Mouse (Mus musculus) kidney, postnatal 0 days (tissue): ENCODE results near the gene Pyroxd2. TPM values are rescaled to one million over a fixed set of nuclear protein-coding genes. Genes with fewer than 3 reads are reported as not detected.

Source experiments
- ATAC-seq: fragments of 200-750 bp; cut with Nextera tagmentation; replicated peaks from 2 replicates; pipeline ENCODE4 v1.8.0; 2017; ENCODE audit warnings: low read depth, moderate number of reproducible peaks, moderate TSS enrichment, moderate library complexity; ENCODE audit not compliant: low FRiP score
- DNase-seq: peaks from one replicate; pipeline ENCODE4 v3.0.0-alpha.2; 2016; ENCODE audit warnings: low spot score
- H3K27ac ChIP-seq: fragments of 300-500 bp; sonication (generic); 2 replicates; pipeline ENCODE4 v1.5.1; 2014; ENCODE audit warnings: mild to moderate bottlenecking
- H3K27me3 ChIP-seq: fragments of 300-500 bp; sonication (generic); 2 replicates; pipeline ENCODE4 v1.6.1; 2014; ENCODE audit warnings: low read length, mixed read lengths; ENCODE audit not compliant: insufficient read depth
- H3K36me3 ChIP-seq: fragments of 300-500 bp; sonication (generic); 2 replicates; pipeline ENCODE4 v1.6.1; 2014; ENCODE audit warnings: low read length, mixed read lengths; ENCODE audit not compliant: insufficient read depth
- H3K4me1 ChIP-seq: fragments of 300-500 bp; sonication (generic); replicated peaks from 2 replicates; pipeline ENCODE4 v1.6.1; 2014; ENCODE audit warnings: antibody characterized with exemption, low read length, mixed read lengths; ENCODE audit not compliant: insufficient read depth
- H3K4me2 ChIP-seq: fragments of 300-500 bp; sonication (generic); 2 replicates; pipeline ENCODE4 v1.6.1; 2014; ENCODE audit warnings: mild to moderate bottlenecking, low read length, moderate library complexity, mixed read lengths
- H3K4me3 ChIP-seq: fragments of 300-500 bp; sonication (generic); replicated peaks from 2 replicates; pipeline ENCODE4 v1.5.1; 2014; ENCODE audit warnings: low read depth, low read length
- H3K9ac ChIP-seq: fragments of 300-500 bp; sonication (generic); 2 replicates; pipeline ENCODE4 v1.6.1; 2014; ENCODE audit warnings: low read depth, low read length
- H3K9me3 ChIP-seq: fragments of 300-500 bp; sonication (generic); replicated peaks from 2 replicates; pipeline ENCODE4 v1.6.1; 2016; ENCODE audit warnings: low read length, inconsistent platforms, mixed read lengths
- CTCF ChIP-seq: IDR thresholded peaks from 2 replicates; pipeline ENCODE4 v1.5.1; 2016; ENCODE audit warnings: antibody characterized with exemption, low read depth, mild to moderate bottlenecking, moderate library complexity
- WGBS: fragments of 180-500 bp; shearing (Covaris S2); extraction: QIAGEN DNeasy Blood & Tissue Kit; methylation state at CpG from one replicate; pipeline ENCODE4 v1.1.7; 2014; 5-methylcytosine and 5-hydroxymethylcytosine counted together
- polyA plus RNA-seq: library from polyadenylated mRNA; unstranded; fragments of >200 nt; fragmentation: Nextera tagmentation; extraction: Ambion mirVana; gene quantifications from 2 replicates; pipeline ENCODE4 v1.2.1, GENCODE M21; 2015

The Pyroxd2 gene
- polyA plus RNA-seq, 1 experiment from 2014 or later: 11.0 TPM

DNA sequence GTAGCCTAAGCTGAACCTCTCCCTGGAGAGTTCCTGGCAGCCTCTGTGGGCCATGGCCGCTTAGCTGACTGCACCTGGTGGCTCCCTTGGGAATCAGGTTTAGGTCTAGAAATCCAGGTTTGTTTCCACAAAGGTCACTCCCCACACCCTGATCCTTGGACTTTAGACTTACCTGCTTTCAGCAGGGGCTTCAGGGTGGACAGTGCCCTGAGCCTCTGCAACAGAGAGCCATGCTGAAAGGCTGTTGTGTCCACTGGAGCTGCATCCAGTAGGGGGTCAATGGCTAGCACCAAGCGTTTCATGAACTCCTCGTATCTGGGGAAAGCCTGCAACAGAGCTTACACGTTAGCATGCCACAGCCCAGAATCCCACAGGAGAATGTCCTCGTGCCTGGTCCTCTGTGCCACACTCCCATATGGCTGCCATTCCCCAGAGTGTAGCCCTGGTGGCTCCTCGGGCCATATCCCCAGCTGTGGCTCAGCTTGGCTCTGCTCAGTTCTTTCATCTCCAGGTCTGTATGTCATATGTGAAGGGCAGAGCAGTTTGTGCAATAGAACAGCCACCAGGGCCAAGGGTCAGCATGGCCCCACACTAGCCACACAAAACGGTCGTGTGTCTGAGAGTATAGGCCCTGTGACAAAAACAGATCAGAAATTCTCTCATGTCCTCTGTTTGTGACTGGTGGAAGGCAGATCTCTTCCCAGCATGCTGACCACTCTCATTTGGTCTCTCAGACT lies 12.2 kb downstream of the Pyroxd2 start:
- Histone ChIP-seq H3K4me3 (no peak overlapping the region), H3K36me3 (no peaks in the 10 kb centered on the region), H3K27ac (no peak overlapping the region), H3K27me3 (no peaks in the 10 kb centered on the region), H3K4me1 (no peaks in the 10 kb centered on the region), H3K9ac (no peak overlapping the region), H3K9me3 (no peaks in the 10 kb centered on the region), H3K4me2 (no peak overlapping the region)
- no peak for DNase-seq
- TF ChIP-seq CTCF: no peak
- 83% methylated on average over 8 of the region's 8 CpGs for WGBS
- no peak for ATAC-seq

DNA sequence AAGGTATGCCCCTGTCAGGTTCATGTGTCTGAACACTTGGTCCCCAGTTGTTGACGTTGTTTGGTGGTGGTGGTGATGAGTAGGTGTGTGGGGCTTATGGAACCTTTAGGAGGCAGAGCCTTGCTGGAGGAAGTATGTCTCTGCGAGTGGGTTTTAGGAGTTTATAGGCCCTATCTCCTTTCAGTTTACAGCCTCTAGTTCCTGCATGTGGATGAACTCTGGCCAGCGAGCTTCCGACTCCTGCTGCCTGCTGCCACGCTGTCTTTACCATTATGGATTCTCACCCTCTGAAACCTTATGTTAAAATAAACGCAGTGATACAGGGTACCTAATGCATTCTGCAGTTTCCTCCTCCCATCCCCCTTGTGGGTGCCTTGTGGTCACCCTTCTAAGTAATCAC lies 12.8 kb downstream of the Pyroxd2 start:
- ATAC-seq (no peak), DNase-seq (no peak)
- Histone ChIP-seq H3K9me3 (no peaks in the 10 kb centered on the region), H3K27me3 (no peaks in the 10 kb centered on the region), H3K36me3 (no peaks in the 10 kb centered on the region), H3K27ac (no peak overlapping the region), H3K4me1 (no peaks in the 10 kb centered on the region), H3K9ac (no peak overlapping the region), H3K4me2 (no peak overlapping the region), H3K4me3 (no peak overlapping the region)
- no peak for TF ChIP-seq CTCF
- 60% methylated on average over 6 of the region's 6 CpGs for WGBS

GRCm38 (mm10) chr19:42737753-42738152 lies 14.8 kb downstream of the Pyroxd2 start:
- Histone ChIP-seq H3K27me3 (no peaks in the 10 kb centered on the region), H3K27ac (no peak overlapping the region), H3K4me1 (no peaks in the 10 kb centered on the region), H3K36me3 (no peaks in the 10 kb centered on the region), H3K4me2 (no peak overlapping the region), H3K4me3 (no peak overlapping the region), H3K9ac (no peak overlapping the region), H3K9me3 (no peaks in the 10 kb centered on the region)
- no peak for DNase-seq
- no peak for TF ChIP-seq CTCF
- WGBS: 77% methylated on average over 9 of the region's 9 CpGs
- ATAC-seq: no peak

GRCm38 (mm10) chr19:42734982-42735381 lies 17.6 kb downstream of the Pyroxd2 start:
- DNase-seq: no peak
- no peak overlapping the region for H3K4me2 ChIP-seq
- no peak overlapping the region for H3K4me3 ChIP-seq
- ATAC-seq: no peak
- H3K36me3 ChIP-seq: no peaks in the 10 kb centered on the region
- no peak overlapping the region for H3K27ac ChIP-seq
- TF ChIP-seq CTCF: no peak
- no peak overlapping the region for H3K9ac ChIP-seq
- no peaks in the 10 kb centered on the region for H3K27me3 ChIP-seq
- WGBS: 51% methylated on average over 5 of the region's 5 CpGs
- H3K4me1 ChIP-seq: no peaks in the 10 kb centered on the region
- no peaks in the 10 kb centered on the region for H3K9me3 ChIP-seq

- Histone ChIP-seq H3K9ac (no peak overlapping the region), H3K4me1 (0 out of 2 replicates have a peak, but pooled peaks cover 3% of the 10 kb centered on the region), H3K4me2 (no peak overlapping the region), H3K27me3 (no peaks in the 10 kb centered on the region), H3K27ac (no peak overlapping the region), H3K36me3 (no peaks in the 10 kb centered on the region), H3K4me3 (no peak overlapping the region), H3K9me3 (no peaks in the 10 kb centered on the region)
- ATAC-seq (no peak), DNase-seq (no peak)
- TF ChIP-seq CTCF: no peak
- 81% methylated on average over 4 of the region's 4 CpGs for WGBS
These were observed 25.2 kb downstream of the Pyroxd2 start for GRCm38 (mm10) chr19:42727424-42727823.

DNA sequence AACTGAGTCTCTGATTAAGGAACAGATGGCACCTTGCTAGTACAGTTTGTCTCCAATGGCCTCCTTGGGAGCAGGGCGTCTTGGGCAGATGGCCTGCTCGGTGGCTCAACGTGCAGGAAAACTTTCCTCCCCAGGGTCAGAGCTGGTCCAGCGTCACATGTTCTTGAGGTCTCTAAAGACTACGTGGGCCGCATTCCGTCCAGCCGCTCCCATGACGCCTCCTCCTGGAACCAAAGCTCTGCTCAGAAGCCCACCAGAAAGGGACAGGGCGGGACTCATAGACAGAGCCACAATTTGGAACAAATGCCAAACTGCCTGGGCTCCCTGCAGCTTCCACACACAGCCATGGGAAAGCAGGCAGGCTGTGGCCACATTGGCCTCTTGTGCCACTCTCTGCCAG lies 25.8 kb downstream of the Pyroxd2 start:
- ATAC-seq: no peak
- Histone ChIP-seq H3K4me1 (0 out of 2 replicates have a peak, but pooled peaks cover 5% of the 10 kb centered on the region), H3K4me2 (no peak overlapping the region), H3K27ac (no peak overlapping the region), H3K9me3 (no peaks in the 10 kb centered on the region), H3K4me3 (no peak overlapping the region), H3K9ac (no peak overlapping the region), H3K36me3 (no peaks in the 10 kb centered on the region), H3K27me3 (no peaks in the 10 kb centered on the region)
- no peak for DNase-seq
- WGBS: 70% methylated on average over 10 of the region's 10 CpGs
- no peak for TF ChIP-seq CTCF
